Mouse (Mus musculus): ENCODE measurements at regions not wholly inside any gene's neighbourhood (a gene's known extent, or its start where the extent isn't known, plus 50 kb on each side); places are given as distances from the start of the nearest gene placed in this dataset.

DNA sequence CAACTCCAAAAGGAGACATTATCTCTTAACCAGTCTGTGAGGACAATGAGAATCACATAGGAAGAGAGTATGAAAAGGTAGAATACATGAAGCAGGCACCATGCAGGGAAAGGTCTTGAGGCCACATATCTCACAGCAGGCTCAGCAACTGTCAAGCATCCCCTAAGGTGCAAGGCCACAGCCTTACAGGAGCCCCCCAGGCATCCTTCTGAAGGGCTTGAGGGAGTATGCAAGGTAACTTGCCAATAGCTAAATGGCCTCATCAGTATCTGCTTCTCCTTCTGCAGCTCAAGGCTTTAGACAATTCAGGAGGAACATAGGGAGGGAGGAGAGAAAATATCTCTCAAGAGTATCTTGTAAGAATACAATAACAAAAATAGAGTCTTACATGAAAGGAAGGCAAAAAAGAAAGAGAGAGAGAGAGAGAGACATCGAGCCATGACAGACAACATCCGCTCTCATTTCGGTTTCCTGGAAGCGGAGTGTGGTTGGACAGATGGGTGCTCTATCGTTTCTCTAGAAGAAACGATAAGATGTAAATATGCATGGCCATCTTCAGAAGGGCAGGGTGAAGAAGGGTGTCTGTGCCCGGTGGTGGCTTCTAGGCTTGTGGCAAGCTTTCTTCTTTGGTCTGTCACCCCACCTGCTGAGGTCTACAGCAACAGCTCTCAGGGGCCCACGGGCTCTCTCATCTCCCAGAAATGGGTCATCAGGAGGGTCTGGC lies 349.6 kb upstream of the 3110018I06Rik start:
- Histone ChIP-seq H3K27me3 (ENCODE audit: control insufficient read depth) (no peaks in the 10 kb centered on the region), H3K36me3 (ENCODE audit: control insufficient read depth) (no peaks in the 10 kb centered on the region), H3K4me3 (replicated peaks) (no peak overlapping the region), H3K4me1 (ENCODE audit: control insufficient read depth) (no peaks in the 10 kb centered on the region), H3K9me3 (ENCODE audit: control insufficient read depth, low read length) (peaks cover 12% of the 10 kb centered on the region)
- TF ChIP-seq TAL1 (IDR thresholded peaks at IDR 0.05; ENCODE audit: low read length) (no peak), GATA1 (IDR thresholded peaks at IDR 0.05; ENCODE audit: low read length) (no peak)

GRCm38 (mm10) chr12:107140957-107141595 lies 347.4 kb upstream of the 3110018I06Rik start:
- Histone ChIP-seq H3K4me3 (replicated peaks) (no peak overlapping the region), H3K9me3 (ENCODE audit: control insufficient read depth, low read length) (peaks cover 10% of the 10 kb centered on the region), H3K27me3 (ENCODE audit: control insufficient read depth) (no peaks in the 10 kb centered on the region), H3K4me1 (ENCODE audit: control insufficient read depth) (no peaks in the 10 kb centered on the region), H3K36me3 (ENCODE audit: control insufficient read depth) (no peaks in the 10 kb centered on the region)
- TF ChIP-seq GATA1 (IDR thresholded peaks at IDR 0.05; ENCODE audit: low read length) = no peak
- TF ChIP-seq TAL1 (IDR thresholded peaks at IDR 0.05; ENCODE audit: low read length) = no peak

DNA sequence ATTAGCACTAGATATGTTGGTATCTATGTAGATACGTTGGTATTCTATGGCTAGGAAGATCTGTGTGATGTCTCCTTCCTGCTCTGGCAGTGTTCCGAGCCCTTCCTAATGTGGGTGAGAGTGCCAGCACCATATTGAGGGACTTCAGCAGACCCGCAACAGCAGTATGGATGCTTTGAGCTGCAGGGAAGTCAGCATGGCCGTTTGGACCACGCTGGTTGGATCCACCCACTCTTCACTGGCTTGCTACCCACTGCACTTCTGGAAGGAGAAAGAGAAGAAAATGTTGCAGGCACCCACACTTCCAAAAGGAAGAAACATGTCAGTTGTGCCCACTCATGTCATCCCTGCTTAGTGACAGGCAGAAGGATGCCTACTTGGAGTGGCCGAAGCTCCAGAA lies 346.2 kb upstream of the 3110018I06Rik start:
- no peak for TF ChIP-seq TAL1 (IDR thresholded peaks at IDR 0.05; ENCODE audit: low read length)
- no peak for TF ChIP-seq GATA1 (IDR thresholded peaks at IDR 0.05; ENCODE audit: low read length)
- H3K36me3 ChIP-seq (ENCODE audit: control insufficient read depth) = no peaks in the 10 kb centered on the region
- no peaks in the 10 kb centered on the region for H3K27me3 ChIP-seq (ENCODE audit: control insufficient read depth)
- peaks cover 8% of the 10 kb centered on the region for H3K9me3 ChIP-seq (ENCODE audit: control insufficient read depth, low read length)
- H3K4me3 ChIP-seq (replicated peaks) = no peak overlapping the region
- H3K4me1 ChIP-seq (ENCODE audit: control insufficient read depth) = no peaks in the 10 kb centered on the region

DNA sequence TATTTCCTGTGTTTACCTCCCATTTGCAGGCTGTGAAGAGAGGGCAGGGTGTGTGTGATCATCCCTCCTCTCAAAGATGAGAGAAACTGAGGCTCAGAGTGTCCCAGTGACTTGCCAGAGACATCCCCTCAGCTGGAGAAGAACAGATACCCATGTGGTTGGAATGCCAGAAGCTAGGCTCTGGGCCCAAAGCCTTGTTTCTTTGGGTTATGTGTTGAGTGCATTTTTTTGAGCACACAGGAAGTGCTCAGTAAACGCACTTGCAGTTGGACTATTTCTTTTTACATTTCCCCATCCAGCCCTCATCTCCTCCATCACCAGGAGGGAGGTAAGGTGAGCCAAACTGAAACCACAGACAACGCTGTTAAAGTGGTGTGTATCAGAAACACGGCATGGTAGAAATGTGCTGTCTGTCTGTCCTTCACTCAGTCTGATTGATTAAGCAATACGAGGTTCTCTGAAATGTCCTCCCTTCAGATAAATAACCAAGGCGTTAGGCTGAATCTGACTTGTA lies 341.8 kb upstream of the 3110018I06Rik start:
- TF ChIP-seq TAL1 (IDR thresholded peaks at IDR 0.05; ENCODE audit: low read length) = no peak
- no peak for TF ChIP-seq GATA1 (IDR thresholded peaks at IDR 0.05; ENCODE audit: low read length)
- Histone ChIP-seq H3K4me3 (replicated peaks) (no peak overlapping the region), H3K4me1 (ENCODE audit: control insufficient read depth) (no peaks in the 10 kb centered on the region), H3K9me3 (ENCODE audit: control insufficient read depth, low read length) (peaks cover 5% of the 10 kb centered on the region), H3K36me3 (ENCODE audit: control insufficient read depth) (no peaks in the 10 kb centered on the region), H3K27me3 (ENCODE audit: control insufficient read depth) (no peaks in the 10 kb centered on the region)

DNA sequence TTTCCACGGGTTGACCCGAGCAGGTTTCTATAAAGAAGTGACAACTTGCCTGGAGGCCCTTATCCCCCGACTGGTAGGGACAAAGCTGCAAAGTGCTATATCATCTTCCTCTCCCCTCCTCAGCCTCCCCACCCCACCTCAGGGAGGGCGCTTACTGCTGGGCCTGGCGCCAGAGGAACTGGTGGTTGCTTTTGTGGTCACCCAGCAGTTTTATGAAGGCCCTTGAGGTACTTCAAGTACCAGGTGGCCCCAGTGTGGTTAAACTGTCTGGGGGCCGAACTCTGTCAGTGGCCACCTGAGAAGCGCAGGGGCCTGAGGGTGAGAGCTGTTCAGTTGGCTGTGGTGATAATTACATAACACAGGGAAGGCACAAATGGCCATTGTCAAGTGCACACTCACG lies 340.0 kb upstream of the 3110018I06Rik start:
- Histone ChIP-seq H3K4me1 (ENCODE audit: control insufficient read depth) (no peaks in the 10 kb centered on the region), H3K27me3 (ENCODE audit: control insufficient read depth) (no peaks in the 10 kb centered on the region), H3K36me3 (ENCODE audit: control insufficient read depth) (no peaks in the 10 kb centered on the region), H3K4me3 (replicated peaks) (no peak overlapping the region), H3K9me3 (ENCODE audit: control insufficient read depth, low read length) (no peaks in the 10 kb centered on the region)
- TF ChIP-seq TAL1 (IDR thresholded peaks at IDR 0.05; ENCODE audit: low read length) (no peak), GATA1 (IDR thresholded peaks at IDR 0.05; ENCODE audit: low read length) (no peak)

DNA sequence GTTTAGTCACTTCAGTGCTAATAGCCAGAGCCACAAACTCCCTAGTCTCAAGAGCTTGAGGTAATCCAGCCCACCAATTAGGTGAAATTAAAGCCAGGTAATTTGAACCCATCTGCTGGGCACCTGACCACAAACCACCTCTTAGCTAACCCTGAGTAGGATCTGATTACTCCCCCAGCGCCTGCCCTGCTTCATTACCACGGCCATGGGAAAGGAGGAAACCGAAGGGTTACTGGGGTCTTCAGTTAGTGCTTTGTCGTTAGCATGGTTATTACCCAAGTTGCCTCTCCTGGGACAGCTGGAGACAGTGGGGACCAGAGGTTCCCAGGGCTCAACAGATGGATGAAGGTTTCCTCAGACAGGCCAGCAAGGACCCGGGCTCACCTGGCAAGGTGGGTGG lies 337.3 kb upstream of the 3110018I06Rik start:
- H3K9me3 ChIP-seq (ENCODE audit: control insufficient read depth, low read length) = no peaks in the 10 kb centered on the region
- no peak overlapping the region for H3K4me3 ChIP-seq (replicated peaks)
- no peak for TF ChIP-seq GATA1 (IDR thresholded peaks at IDR 0.05; ENCODE audit: low read length)
- no peak for TF ChIP-seq TAL1 (IDR thresholded peaks at IDR 0.05; ENCODE audit: low read length)

DNA sequence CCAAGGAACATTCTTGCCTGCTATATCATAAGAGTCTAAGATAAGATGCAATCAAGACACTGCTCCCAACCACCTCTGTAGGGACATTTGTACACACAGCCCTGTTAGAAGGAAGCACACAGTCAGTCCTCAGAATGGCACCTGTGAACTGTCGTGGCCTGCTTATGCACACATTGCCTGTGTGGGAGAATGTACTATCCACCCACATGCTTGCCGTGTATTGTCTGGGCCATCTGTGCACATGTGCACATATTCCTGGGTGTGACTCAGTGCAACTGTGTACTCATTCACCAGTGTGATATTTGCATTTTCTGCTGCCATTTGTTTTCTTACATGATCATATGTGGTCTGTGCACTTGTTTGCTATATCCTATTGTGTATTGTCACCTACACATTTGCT lies 333.8 kb upstream of the 3110018I06Rik start:
- H3K36me3 ChIP-seq (ENCODE audit: control insufficient read depth) = no peaks in the 10 kb centered on the region
- H3K4me1 ChIP-seq (ENCODE audit: control insufficient read depth) = no peaks in the 10 kb centered on the region
- H3K4me3 ChIP-seq (replicated peaks) = no peak overlapping the region
- TF ChIP-seq GATA1 (IDR thresholded peaks at IDR 0.05; ENCODE audit: low read length) = no peak
- no peak for TF ChIP-seq TAL1 (IDR thresholded peaks at IDR 0.05; ENCODE audit: low read length)
- H3K9me3 ChIP-seq (ENCODE audit: control insufficient read depth, low read length) = no peaks in the 10 kb centered on the region
- H3K27me3 ChIP-seq (ENCODE audit: control insufficient read depth) = no peaks in the 10 kb centered on the region

More for the DNA sequence above, 337.3 kb upstream of the 3110018I06Rik start:
- Histone ChIP-seq H3K4me1 (ENCODE audit: control insufficient read depth) (no peaks in the 10 kb centered on the region), H3K36me3 (ENCODE audit: control insufficient read depth) (no peaks in the 10 kb centered on the region), H3K27me3 (ENCODE audit: control insufficient read depth) (no peaks in the 10 kb centered on the region)

- Histone ChIP-seq H3K27me3 (ENCODE audit: control insufficient read depth) (no peaks in the 10 kb centered on the region), H3K9me3 (ENCODE audit: control insufficient read depth, low read length) (no peaks in the 10 kb centered on the region)
- TF ChIP-seq TAL1 (IDR thresholded peaks at IDR 0.05; ENCODE audit: low read length) = no peak
- TF ChIP-seq GATA1 (IDR thresholded peaks at IDR 0.05; ENCODE audit: low read length) = no peak
These were observed 331.5 kb upstream of the 3110018I06Rik start for GRCm38 (mm10) chr12:107156791-107157428.

GRCm38 (mm10) chr12:107159126-107159525 lies 329.3 kb upstream of the 3110018I06Rik start:
- Histone ChIP-seq H3K4me1 (ENCODE audit: control insufficient read depth) (no peaks in the 10 kb centered on the region), H3K36me3 (ENCODE audit: control insufficient read depth) (no peaks in the 10 kb centered on the region), H3K4me3 (replicated peaks) (no peak overlapping the region), H3K9me3 (ENCODE audit: control insufficient read depth, low read length) (no peaks in the 10 kb centered on the region), H3K27me3 (ENCODE audit: control insufficient read depth) (no peaks in the 10 kb centered on the region)
- no peak for TF ChIP-seq TAL1 (IDR thresholded peaks at IDR 0.05; ENCODE audit: low read length)
- no peak for TF ChIP-seq GATA1 (IDR thresholded peaks at IDR 0.05; ENCODE audit: low read length)

More at GRCm38 (mm10) chr12:107156791-107157428, 331.5 kb upstream of the 3110018I06Rik start:
- no peak overlapping the region for H3K4me3 ChIP-seq (replicated peaks)
- H3K36me3 ChIP-seq (ENCODE audit: control insufficient read depth) = no peaks in the 10 kb centered on the region
- H3K4me1 ChIP-seq (ENCODE audit: control insufficient read depth) = no peaks in the 10 kb centered on the region
